ENCODE assay signal across 7 mouse cellular contexts in genomic region chr9:108852976-108853375, GRCm38 (mm10). TPM values are rescaled to one million over a fixed set of nuclear protein-coding genes. Genes with fewer than 3 reads are reported as not detected.
DNase-seq lines count a peak whose midpoint lies in the region; ATAC-seq and TF ChIP-seq lines count a peak whose summit lies in the region.

TSS of gene Slc26a6 (plus strand) at chr9:108853283.

- 85% methylated on average over 3 of the region's 3 CpGs for WGBS in intestine, embryonic 15.5 days

- H3K9me3 ChIP-seq in MEL (replicated peaks; ENCODE audit: insufficient read depth, low read length): no peaks in the 10 kb centered on the region
- H3K9me3 ChIP-seq in intestine, embryonic 15.5 days: no peaks in the 10 kb centered on the region

- H3K9ac ChIP-seq in MEL (ENCODE audit: control insufficient read depth, low read depth, low read length, poor library complexity, severe bottlenecking): peak within 1 kb of the TSS; percentile 66
- H3K9ac ChIP-seq in intestine, embryonic 15.5 days: peak within 1 kb of the TSS; percentile 72

- intact Hi-C loops in gastrocnemius, postnatal 36 days (cut with DNase I): no loop called here

- peak within 1 kb of the TSS; percentile 33 for H3K27ac ChIP-seq in MEL (ENCODE audit: control insufficient read depth, low read depth, low read length)
- peak within 1 kb of the TSS; percentile 87 for H3K27ac ChIP-seq in intestine, embryonic 15.5 days

- no peak for TF ChIP-seq POLR2A in MEL (IDR thresholded peaks at IDR 0.05; ENCODE audit: control insufficient read depth in 1 of 2, insufficient read depth in 1 of 2, low read depth in 1 of 2, low read length in 2 of 2, poor library complexity in 1 of 2)

- peak within 1 kb of the TSS; percentile 66 for H3ac ChIP-seq in C2C12 (ENCODE audit: control insufficient read depth, insufficient read length, low read depth)

- H3K79me3 ChIP-seq in C2C12 (ENCODE audit: low read depth): no peaks in the 10 kb centered on the region

- no peak for TF ChIP-seq EP300 in MEL (IDR thresholded peaks at IDR 0.05; ENCODE audit: low read depth in 1 of 2, low read length in 2 of 2)

- H3K27me3 ChIP-seq in C2C12 (ENCODE audit: control insufficient read depth, insufficient read depth, insufficient read length) (peaks cover 9% of the 10 kb centered on the region), MEL (ENCODE audit: control insufficient read depth in 1 of 2, insufficient read depth in 2 of 2, low read length in 2 of 2) (no peaks in the 10 kb centered on the region)
- H3K27me3 ChIP-seq in intestine, embryonic 15.5 days (replicated peaks): no peaks in the 10 kb centered on the region

- no peak for TF ChIP-seq RAD21 in MEL (IDR thresholded peaks at IDR 0.05; ENCODE audit: low read depth, low read length)

- peak within 1 kb of the TSS; percentile 93 for H3K4me2 ChIP-seq in intestine, embryonic 15.5 days (replicated peaks)

- no peak for TF ChIP-seq CTCF in C2C12 (IDR thresholded peaks at IDR 0.05; ENCODE audit: control insufficient read depth, insufficient read depth, insufficient read length)
- no peak for TF ChIP-seq CTCF in MEL (IDR thresholded peaks at IDR 0.05 in 2 of 3, conservative IDR thresholded peaks at IDR 0.05 in 1 of 3; ENCODE audit: control insufficient read depth in 1 of 3, insufficient read depth in 1 of 3, low read depth in 2 of 3, low read length in 3 of 3, poor library complexity in 1 of 3, severe bottlenecking in 1 of 3)

- ATAC-seq in intestine, embryonic 15.5 days: no peak
- ATAC-seq in inflammation-experienced regulatory T-cells, adult 6 months: no peak

- peak; percentile 10 for DNase-seq in MEL (ENCODE audit: low read depth, low spot score)
- DNase-seq in gastrocnemius, postnatal 36 days: peak; percentile 31 to 62
- peak; percentile 29 for DNase-seq in lung, postnatal 25 days (ENCODE audit: low spot score)
- DNase-seq in kidney, postnatal 36 days: no peak

- H3K4me1 ChIP-seq in MEL (ENCODE audit: control insufficient read depth in 1 of 2, insufficient read depth in 2 of 2, low read length in 2 of 2): peaks cover 0 to 8% of the 10 kb centered on the region in 2 experiments; a peak in 3 of 4 replicates
- H3K4me1 ChIP-seq in intestine, embryonic 15.5 days (replicated peaks): peaks cover 13% of the 10 kb centered on the region; the same call in 1 of the 2 replicates

- H3K79me2 ChIP-seq in C2C12 (ENCODE audit: control insufficient read depth, insufficient read depth) (no peaks in the 10 kb centered on the region), MEL (ENCODE audit: control insufficient read depth, insufficient read depth, low read length, poor library complexity) (no peaks in the 10 kb centered on the region; the same call in 1 of the 2 replicates)

- H3K36me3 ChIP-seq in C2C12 (ENCODE audit: control insufficient read depth, insufficient read depth) (no peaks in the 10 kb centered on the region), MEL (ENCODE audit: control insufficient read depth in 1 of 2, insufficient read depth in 2 of 2, low read length in 2 of 2) (peaks cover 0 to 6% of the 10 kb centered on the region in 2 experiments; a peak in 2 of 4 replicates)
- no peaks in the 10 kb centered on the region for H3K36me3 ChIP-seq in intestine, embryonic 15.5 days

- peak within 1 kb of the TSS; percentile 56 for H3K4me3 ChIP-seq in C2C12 (ENCODE audit: insufficient read depth, poor library complexity, severe bottlenecking)
- H3K4me3 ChIP-seq in MEL (ENCODE audit: control insufficient read depth in 1 of 2, insufficient read depth in 1 of 2, low read depth in 2 of 2, low read length in 2 of 2): peak within 1 kb of the TSS; percentile 66 to 89
- H3K4me3 ChIP-seq in intestine, embryonic 15.5 days (replicated peaks): peak within 1 kb of the TSS; percentile 75

TF ChIP-seq in C2C12, 6 proteins besides CTCF, POLR2A, EP300 and RAD21:
- TF ChIP-seq MAX (IDR thresholded peaks at IDR 0.05) (no peak), MYOG (IDR thresholded peaks at IDR 0.05; ENCODE audit: control insufficient read depth, extremely low read depth, insufficient read length) (no peak), USF1 (IDR thresholded peaks at IDR 0.05; ENCODE audit: low read depth) (no peak), MYOD1 (IDR thresholded peaks at IDR 0.05; ENCODE audit: control insufficient read depth, insufficient read length, low read depth) (no peak), CEBPB (IDR thresholded peaks at IDR 0.05; ENCODE audit: low read depth) (no peak), FOSL1 (IDR thresholded peaks at IDR 0.05; ENCODE audit: insufficient read depth, low read length, poor library complexity, severe bottlenecking) (no peak)

TF ChIP-seq in MEL, 35 proteins besides CTCF, POLR2A, EP300 and RAD21:
- TF ChIP-seq SIN3A (IDR thresholded peaks at IDR 0.05; ENCODE audit: low read length) (no peak), CHD2 (IDR thresholded peaks at IDR 0.05; ENCODE audit: low read length) (no peak), ZNF384 (IDR thresholded peaks at IDR 0.05; ENCODE audit: low read depth, low read length) (no peak), TAL1 (IDR thresholded peaks at IDR 0.05; ENCODE audit: low read length) (no peak), ZMIZ1 (IDR thresholded peaks at IDR 0.05; ENCODE audit: low read depth, low read length) (no peak), TBP (IDR thresholded peaks at IDR 0.05; ENCODE audit: low read depth, low read length) (no peak), ETS1 (IDR thresholded peaks at IDR 0.05; ENCODE audit: low read depth, low read length) (no peak), GATA1 (IDR thresholded peaks at IDR 0.05; ENCODE audit: low read depth, low read length) (no peak), RCOR1 (IDR thresholded peaks at IDR 0.05; ENCODE audit: low read depth, low read length) (no peak), POLR2AphosphoS5 (IDR thresholded peaks at IDR 0.05; ENCODE audit: borderline replicate concordance, low read depth, low read length) (no peak), JUND (IDR thresholded peaks at IDR 0.05; ENCODE audit: low read depth, low read length) (no peak), ELF1 (IDR thresholded peaks at IDR 0.05; ENCODE audit: low read depth, low read length) (no peak), UBTF (IDR thresholded peaks at IDR 0.05; ENCODE audit: borderline replicate concordance, insufficient read depth, low read depth, low read length) (no peak), MYB (IDR thresholded peaks at IDR 0.05; ENCODE audit: low read depth, low read length) (no peak), KAT2A (conservative IDR thresholded peaks at IDR 0.05; ENCODE audit: low read depth, low read length) (no peak)

RNA-seq across cellular contexts. Expression of gene Slc26a6, which starts in this region (rescaled TPM):
- 4.3 TPM for polyA plus RNA-seq in C2C12 (2012; fragmentation: generic; extraction: Trizol)
- total RNA-seq in MEL (2012; rRNA removed): 8.0 and 8.7 TPM in 2 replicates
- 10 to 100 TPM in 1 of 2 experiments, not detected in 1; 13.2 TPM for polyA plus RNA-seq in MEL (2012; ENCODE audit: insufficient read depth in 1 of 2, insufficient read length in 2 of 2, low read depth in 1 of 2, low replicate concordance in 2 of 2, missing spikeins in 1 of 2)
- total RNA-seq in gastrocnemius, postnatal 36 days (2021): 10 to 100 TPM; 16.5 to 19.3 TPM
- 36.1 and 43.3 TPM in 2 replicates for polyA plus RNA-seq in intestine, embryonic 15.5 days (2015; fragmentation: Nextera tagmentation; extraction: Ambion mirVana)
- polyA plus RNA-seq in inflammation-experienced regulatory T-cells, adult 6 months (2017; shearing (Covaris generic)): 10 to 100 TPM in 1 of 3 experiments, 1 to 10 TPM in 2; 7.3 to 12.6 (median 8.2) TPM

Comparison
In these comparisons a context has a peak if more than half of its experiments do, and no peak if none do; other contexts are left out.
1. DNase-seq: peak in MEL (single experiment), gastrocnemius, postnatal 36 days (2 of 2) and lung, postnatal 25 days (single experiment); none in kidney, postnatal 36 days (0 of 2).
2. Peak in every context shown above with its lines, with median percentiles within 50 percentile points of each other: H3K4me3 ChIP-seq.